Mouse (Mus musculus): ENCODE measurements around the gene Grm8. TPM values are rescaled to one million over a fixed set of nuclear protein-coding genes. Genes with fewer than 3 reads are reported as not detected.

Gene Grm8
- polyA plus RNA-seq, 1 experiment from 2014 or later: not detected

DNA sequence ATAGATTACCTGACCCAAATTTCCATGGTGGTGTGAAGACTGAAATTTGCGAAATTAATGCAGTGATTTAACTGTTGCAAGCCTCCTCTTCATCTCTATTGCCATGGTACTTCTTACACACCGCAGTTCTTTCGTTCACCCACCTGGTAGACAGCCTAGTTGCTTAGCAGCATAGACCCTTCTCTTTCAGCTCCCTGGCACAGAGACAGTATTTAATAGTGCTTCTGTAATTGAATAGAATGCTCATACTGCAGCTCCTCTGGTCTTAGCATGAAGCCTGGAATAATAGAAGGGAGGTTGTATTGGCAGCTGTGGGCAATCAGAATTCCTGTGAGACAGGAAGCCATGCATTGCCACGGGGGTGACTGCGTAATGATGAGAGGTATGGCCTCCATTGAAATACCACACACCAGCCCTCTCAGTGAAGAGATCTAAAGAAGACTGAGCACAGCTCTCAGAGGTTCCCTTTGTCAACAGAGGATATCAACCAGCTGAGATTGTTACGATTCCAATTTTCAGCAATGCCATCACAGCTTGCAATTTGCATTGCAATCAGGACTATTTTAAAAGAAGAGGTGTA, 178.6 kb downstream of the Grm8 start:
- H3K27ac ChIP-seq (replicated peaks): no peak overlapping the region
- 55% methylated on average over 6 of the region's 6 CpGs for WGBS (ENCODE audit: insufficient replicate concordance)

DNA sequence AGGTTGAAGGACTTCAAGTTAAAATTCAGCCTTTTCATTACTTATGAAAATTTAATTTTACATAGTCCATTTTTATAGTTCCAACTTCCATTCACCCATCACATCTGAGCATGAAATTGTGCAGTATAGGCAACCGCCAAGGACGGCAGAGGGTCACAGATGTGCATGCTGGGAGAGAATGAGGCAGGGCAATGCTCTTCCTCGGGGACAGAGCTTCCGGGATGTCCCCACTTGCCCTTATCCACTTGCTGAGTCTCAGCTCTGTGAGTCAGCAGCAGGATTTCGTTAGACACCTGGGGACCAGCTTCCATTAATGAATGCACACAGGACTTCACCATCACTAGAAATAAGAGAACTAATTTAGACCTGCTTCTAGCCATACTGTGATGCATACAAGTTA, 183.5 kb downstream of the Grm8 start:
- WGBS (ENCODE audit: insufficient replicate concordance): 63% methylated on average over 5 of the region's 5 CpGs
- no peak for ATAC-seq (ENCODE audit: insufficient read depth)

More for the DNA sequence above, 178.6 kb downstream of the Grm8 start:
- ATAC-seq (ENCODE audit: insufficient read depth): no peak
- Histone ChIP-seq H3K9me3 (replicated peaks) (no peaks in the 10 kb centered on the region), H3K9ac (no peak overlapping the region), H3K4me1 (replicated peaks) (no peaks in the 10 kb centered on the region), H3K4me3 (replicated peaks) (no peak overlapping the region), H3K27me3 (no peaks in the 10 kb centered on the region), H3K4me2 (no peak overlapping the region), H3K36me3 (replicated peaks) (no peaks in the 10 kb centered on the region)

DNA sequence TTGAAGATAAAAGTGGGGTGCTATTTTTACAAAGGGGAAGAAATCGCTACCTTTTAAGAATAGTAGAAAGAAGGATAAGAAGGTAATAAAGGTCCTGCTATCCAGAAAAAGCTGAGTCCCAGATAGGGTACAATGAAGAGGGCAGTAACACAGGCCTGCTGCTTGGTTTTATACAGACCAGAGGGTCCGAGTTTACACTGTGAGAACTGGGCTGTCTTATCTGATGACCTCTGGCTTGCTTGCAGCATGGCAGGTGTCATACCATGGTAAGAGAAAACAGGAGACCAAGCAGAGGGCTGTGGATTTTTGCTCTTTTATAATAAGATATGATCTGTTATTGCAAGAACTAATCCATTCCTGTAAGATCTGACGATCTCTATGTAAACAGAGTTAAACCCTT, 206.9 kb downstream of the Grm8 start:
- H3K4me2 ChIP-seq: no peak overlapping the region
- no peak overlapping the region for H3K4me3 ChIP-seq (replicated peaks)
- no peaks in the 10 kb centered on the region for H3K36me3 ChIP-seq (replicated peaks)
- ATAC-seq (ENCODE audit: insufficient read depth): no peak
- H3K27me3 ChIP-seq: no peaks in the 10 kb centered on the region
- no peak overlapping the region for H3K27ac ChIP-seq (replicated peaks)
- H3K4me1 ChIP-seq (replicated peaks): no peaks in the 10 kb centered on the region
- H3K9ac ChIP-seq: no peak overlapping the region
- 47% methylated on average over 3 of the region's 3 CpGs for WGBS (ENCODE audit: insufficient replicate concordance)
- no peaks in the 10 kb centered on the region for H3K9me3 ChIP-seq (replicated peaks)

More for the DNA sequence above, 183.5 kb downstream of the Grm8 start:
- no peaks in the 10 kb centered on the region for H3K9me3 ChIP-seq (replicated peaks)
- no peaks in the 10 kb centered on the region for H3K36me3 ChIP-seq (replicated peaks)
- H3K27ac ChIP-seq (replicated peaks): no peak overlapping the region
- no peak overlapping the region for H3K4me3 ChIP-seq (replicated peaks)
- H3K4me2 ChIP-seq: no peak overlapping the region
- no peaks in the 10 kb centered on the region for H3K27me3 ChIP-seq
- H3K4me1 ChIP-seq (replicated peaks): no peaks in the 10 kb centered on the region
- no peak overlapping the region for H3K9ac ChIP-seq

DNA sequence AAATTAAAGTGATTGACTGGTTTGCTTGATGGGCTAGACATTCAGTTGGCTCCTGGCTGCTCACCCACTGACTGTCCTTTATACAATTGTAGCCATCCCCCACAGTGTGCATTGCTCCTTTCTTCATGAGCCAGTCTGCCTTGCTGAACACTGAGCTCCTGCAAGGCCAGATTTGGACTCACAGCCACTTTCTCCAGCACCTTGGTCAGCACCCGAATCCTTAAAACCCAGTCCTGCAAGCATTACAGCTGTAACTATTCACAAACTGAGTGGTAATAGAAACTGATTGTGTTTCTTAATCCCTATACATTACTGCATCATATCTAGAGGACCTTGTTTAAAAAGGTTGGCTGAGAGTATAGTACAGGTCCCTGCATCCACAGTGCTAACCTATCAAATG, 221.7 kb downstream of the Grm8 start:
- Histone ChIP-seq H3K4me3 (replicated peaks) (no peak overlapping the region), H3K27ac (replicated peaks) (no peak overlapping the region), H3K4me1 (replicated peaks) (no peaks in the 10 kb centered on the region), H3K4me2 (no peak overlapping the region), H3K9me3 (replicated peaks) (no peaks in the 10 kb centered on the region), H3K27me3 (no peaks in the 10 kb centered on the region), H3K36me3 (replicated peaks) (no peaks in the 10 kb centered on the region), H3K9ac (no peak overlapping the region)
- ATAC-seq (ENCODE audit: insufficient read depth): no peak
- 51% methylated on average over 1 of the region's 1 CpGs for WGBS (ENCODE audit: insufficient replicate concordance)

DNA sequence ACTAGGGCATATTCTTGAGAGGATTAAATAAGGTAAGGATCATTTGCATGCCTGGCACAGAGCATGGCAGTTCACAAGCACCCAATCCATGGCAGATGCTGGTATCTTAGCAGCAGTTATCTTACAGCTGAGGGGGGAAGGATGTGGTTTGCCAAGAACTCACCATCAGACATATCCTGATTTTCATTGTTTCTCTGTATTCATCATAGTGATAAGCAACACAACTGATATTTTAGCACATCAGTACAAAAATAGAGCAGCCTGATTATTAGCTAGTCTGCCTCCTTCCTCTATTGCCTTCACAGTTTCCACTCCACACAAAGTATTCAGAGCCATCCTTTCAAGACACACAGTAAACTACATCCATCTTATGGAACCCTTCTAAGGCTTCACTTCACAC, 230.6 kb downstream of the Grm8 start:
- H3K36me3 ChIP-seq (replicated peaks): no peaks in the 10 kb centered on the region
- no peak overlapping the region for H3K4me2 ChIP-seq
- H3K27ac ChIP-seq (replicated peaks): no peak overlapping the region
- ATAC-seq (ENCODE audit: insufficient read depth): no peak
- no peak overlapping the region for H3K9ac ChIP-seq
- H3K4me3 ChIP-seq (replicated peaks): no peak overlapping the region
- no peaks in the 10 kb centered on the region for H3K9me3 ChIP-seq (replicated peaks)
- no peaks in the 10 kb centered on the region for H3K4me1 ChIP-seq (replicated peaks)
- no peaks in the 10 kb centered on the region for H3K27me3 ChIP-seq

DNA sequence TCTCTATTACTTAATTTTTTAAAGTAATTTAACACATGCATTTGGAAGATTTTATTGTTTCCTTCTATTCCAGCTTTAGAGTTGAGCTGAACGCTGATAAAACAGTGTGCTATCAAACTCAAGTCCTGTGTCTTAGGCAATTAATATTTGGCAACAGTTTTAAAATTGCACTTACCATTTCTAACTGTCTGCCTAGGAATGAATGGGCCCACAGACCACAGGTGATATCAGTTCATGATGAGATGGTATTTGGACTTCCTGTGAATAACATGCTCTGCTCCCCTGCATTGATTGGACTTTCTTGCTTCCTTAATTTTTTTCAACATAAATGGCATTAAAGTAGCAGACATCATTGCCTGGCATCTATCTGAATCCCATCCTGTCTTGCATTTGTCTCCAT, 232.8 kb downstream of the Grm8 start:
- Histone ChIP-seq H3K4me1 (replicated peaks) (no peaks in the 10 kb centered on the region), H3K9me3 (replicated peaks) (no peaks in the 10 kb centered on the region), H3K4me2 (no peak overlapping the region), H3K27ac (replicated peaks) (no peak overlapping the region), H3K9ac (no peak overlapping the region), H3K27me3 (no peaks in the 10 kb centered on the region), H3K4me3 (replicated peaks) (no peak overlapping the region), H3K36me3 (replicated peaks) (no peaks in the 10 kb centered on the region)
- 79% methylated on average over 1 of the region's 1 CpGs for WGBS (ENCODE audit: insufficient replicate concordance)
- no peak for ATAC-seq (ENCODE audit: insufficient read depth)

DNA sequence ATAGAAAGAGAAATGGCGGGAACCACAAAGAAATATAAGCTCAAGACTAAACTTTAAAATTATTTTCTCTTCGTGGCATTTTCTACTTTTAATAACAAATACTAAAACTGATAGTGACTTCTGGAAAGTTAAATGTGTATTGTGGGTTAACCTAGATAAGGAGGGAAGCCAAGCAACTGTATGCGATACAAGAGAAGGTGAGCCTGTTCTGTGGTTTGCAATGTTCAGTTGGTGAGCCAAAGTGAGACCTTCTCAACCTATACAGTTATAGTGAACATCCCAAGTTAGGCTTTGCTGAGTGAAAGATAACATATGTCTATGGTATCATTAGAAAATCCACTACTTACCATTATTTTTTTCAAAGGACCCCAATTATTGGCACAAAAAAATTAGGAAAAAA, 233.6 kb downstream of the Grm8 start:
- Histone ChIP-seq H3K27me3 (no peaks in the 10 kb centered on the region), H3K9me3 (replicated peaks) (no peaks in the 10 kb centered on the region), H3K27ac (replicated peaks) (no peak overlapping the region), H3K36me3 (replicated peaks) (no peaks in the 10 kb centered on the region), H3K4me3 (replicated peaks) (no peak overlapping the region), H3K9ac (no peak overlapping the region), H3K4me1 (replicated peaks) (no peaks in the 10 kb centered on the region), H3K4me2 (no peak overlapping the region)
- 41% methylated on average over 3 of the region's 3 CpGs for WGBS (ENCODE audit: insufficient replicate concordance)
- ATAC-seq (ENCODE audit: insufficient read depth): no peak

DNA sequence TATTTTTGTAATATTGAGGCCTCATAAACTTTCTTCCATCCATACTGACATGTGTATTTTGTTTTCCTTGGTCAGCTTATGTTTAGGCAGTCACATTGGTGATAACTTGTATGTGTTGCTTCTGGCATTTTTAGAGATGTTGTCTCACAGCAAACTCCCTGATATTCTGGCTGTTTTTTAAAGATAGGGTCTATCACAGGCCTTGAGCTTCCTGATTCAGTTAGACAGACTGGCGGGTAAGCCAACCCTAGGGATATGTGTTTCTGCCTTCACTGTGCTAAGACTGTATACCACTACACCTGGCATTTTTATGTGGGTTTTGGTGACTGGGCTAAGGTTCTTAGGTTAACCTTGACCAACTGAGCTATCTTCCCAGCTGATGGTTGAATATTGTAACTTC, 239.8 kb downstream of the Grm8 start:
- 26% methylated on average over 1 of the region's 1 CpGs for WGBS (ENCODE audit: insufficient replicate concordance)
- H3K4me1 ChIP-seq (replicated peaks): peaks cover 3% of the 10 kb centered on the region; the same call in 1 of the 2 replicates
- ATAC-seq (ENCODE audit: insufficient read depth): peak; percentile 72
- no peak overlapping the region for H3K4me2 ChIP-seq
- no peaks in the 10 kb centered on the region for H3K9me3 ChIP-seq (replicated peaks)
- H3K27ac ChIP-seq (replicated peaks): no peak overlapping the region
- H3K9ac ChIP-seq: no peak overlapping the region
- H3K36me3 ChIP-seq (replicated peaks): no peaks in the 10 kb centered on the region
- H3K4me3 ChIP-seq (replicated peaks): no peak overlapping the region
- H3K27me3 ChIP-seq: no peaks in the 10 kb centered on the region

DNA sequence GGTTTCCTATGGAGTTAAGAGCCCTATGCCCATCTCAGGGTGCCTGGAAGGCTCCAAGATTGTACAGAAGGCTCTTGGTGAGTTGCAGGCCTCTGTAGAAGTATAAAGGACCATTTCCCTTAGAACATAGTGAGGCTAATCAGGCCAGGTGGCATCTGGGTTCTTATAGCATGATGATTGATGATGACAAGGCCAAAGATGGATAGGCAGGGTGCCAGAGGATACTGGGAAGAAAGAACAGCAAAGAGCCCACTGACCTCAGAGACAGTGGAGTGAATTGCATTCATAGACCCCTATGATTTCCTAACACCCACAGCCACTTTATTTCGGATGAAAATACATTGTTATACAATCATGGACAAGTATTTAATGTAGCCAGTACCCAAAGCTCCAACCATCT, 242.1 kb downstream of the Grm8 start:
- Histone ChIP-seq H3K27ac (replicated peaks) (no peak overlapping the region), H3K36me3 (replicated peaks) (no peaks in the 10 kb centered on the region), H3K4me1 (replicated peaks) (peaks cover 12% of the 10 kb centered on the region), H3K9me3 (replicated peaks) (no peaks in the 10 kb centered on the region), H3K9ac (no peak overlapping the region), H3K4me2 (no peak overlapping the region), H3K27me3 (no peaks in the 10 kb centered on the region), H3K4me3 (replicated peaks) (no peak overlapping the region)
- 64% methylated on average over 1 of the region's 1 CpGs for WGBS (ENCODE audit: insufficient replicate concordance)
- no peak for ATAC-seq (ENCODE audit: insufficient read depth)

DNA sequence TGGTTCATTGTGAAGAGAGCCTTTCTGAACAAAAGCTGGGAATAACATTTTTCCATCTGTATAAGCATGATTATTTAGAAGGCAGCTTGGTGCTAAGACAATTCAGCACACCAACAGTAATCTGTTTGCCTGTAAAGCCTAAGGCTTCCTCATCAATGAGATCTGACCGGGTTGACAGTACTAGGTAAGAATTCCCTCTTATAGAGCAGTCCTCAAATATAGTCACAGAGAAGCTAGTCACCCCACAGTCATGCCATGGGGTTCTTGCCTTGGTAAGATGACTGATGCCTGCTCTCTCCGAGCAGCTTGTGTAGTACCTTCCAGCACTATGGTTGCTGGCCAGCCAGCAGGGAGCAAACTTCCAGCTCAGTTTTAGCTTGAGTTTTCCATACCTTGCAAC, 246.6 kb downstream of the Grm8 start:
- 58% methylated on average over 2 of the region's 2 CpGs for WGBS (ENCODE audit: insufficient replicate concordance)

DNA sequence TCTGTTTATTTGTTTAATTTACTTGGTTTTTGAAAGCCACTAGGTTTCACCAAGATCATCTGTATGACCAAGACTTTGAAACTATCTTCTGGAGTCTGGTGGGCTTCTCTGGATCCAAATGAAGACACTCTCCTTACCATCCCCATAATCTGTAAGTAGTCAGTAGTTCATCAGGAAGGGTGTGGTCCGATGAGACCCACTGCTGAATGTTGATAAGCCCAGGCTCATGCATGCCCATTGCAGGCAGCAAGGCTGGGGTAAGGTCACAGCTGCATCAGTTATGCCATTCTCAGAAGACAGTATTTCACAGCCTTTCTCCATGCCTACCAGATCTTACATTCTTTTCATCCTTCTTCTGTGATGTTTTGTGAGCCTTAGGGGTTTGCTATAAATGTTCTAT, 247.1 kb downstream of the Grm8 start:
- Histone ChIP-seq H3K4me1 (replicated peaks) (peaks cover 17% of the 10 kb centered on the region), H3K27me3 (no peaks in the 10 kb centered on the region), H3K36me3 (replicated peaks) (no peaks in the 10 kb centered on the region), H3K9me3 (replicated peaks) (no peaks in the 10 kb centered on the region), H3K27ac (replicated peaks) (peak overlapping the region; percentile 48), H3K4me2 (peak overlapping the region; percentile 36), H3K9ac (no peak overlapping the region), H3K4me3 (replicated peaks) (no peak overlapping the region)
- WGBS (ENCODE audit: insufficient replicate concordance): 16% methylated on average over 1 of the region's 1 CpGs
- ATAC-seq (ENCODE audit: insufficient read depth): peak; percentile 100

More for the DNA sequence above, 246.6 kb downstream of the Grm8 start:
- no peaks in the 10 kb centered on the region for H3K27me3 ChIP-seq
- peak; percentile 64 for ATAC-seq (ENCODE audit: insufficient read depth)
- no peaks in the 10 kb centered on the region for H3K36me3 ChIP-seq (replicated peaks)
- H3K27ac ChIP-seq (replicated peaks): 0 out of 2 replicates have a peak overlapping the region, but pooled peaks have one; percentile 48
- H3K9ac ChIP-seq: no peak overlapping the region
- H3K9me3 ChIP-seq (replicated peaks): no peaks in the 10 kb centered on the region
- H3K4me3 ChIP-seq (replicated peaks): no peak overlapping the region
- peaks cover 17% of the 10 kb centered on the region for H3K4me1 ChIP-seq (replicated peaks)
- peak overlapping the region; percentile 36; the same call in 1 of the 2 replicates for H3K4me2 ChIP-seq

DNA sequence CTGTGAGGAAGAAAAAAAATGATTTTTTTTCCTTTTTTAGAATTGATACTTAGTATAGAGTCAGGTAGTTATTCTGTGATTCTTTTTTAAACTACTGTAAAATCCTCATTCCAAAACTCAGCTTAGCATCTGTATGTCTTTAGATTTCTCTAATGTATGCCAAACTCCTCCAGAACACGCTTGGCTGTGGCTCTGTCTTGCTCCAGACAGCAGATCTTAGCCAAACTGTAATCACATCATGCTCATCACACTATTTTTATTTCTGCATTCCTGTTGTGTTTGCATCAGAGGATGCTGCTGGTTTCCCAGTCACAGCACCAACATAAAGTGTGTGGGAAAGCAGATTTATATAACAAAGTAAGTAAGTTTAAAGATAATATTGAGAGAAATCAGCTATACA, 249.2 kb downstream of the Grm8 start:
- H3K4me2 ChIP-seq: no peak overlapping the region
- H3K27ac ChIP-seq (replicated peaks): no peak overlapping the region
- no peaks in the 10 kb centered on the region for H3K9me3 ChIP-seq (replicated peaks)
- no peaks in the 10 kb centered on the region for H3K36me3 ChIP-seq (replicated peaks)
- 68% methylated on average over 1 of the region's 1 CpGs for WGBS (ENCODE audit: insufficient replicate concordance)
- H3K4me1 ChIP-seq (replicated peaks): peaks cover 17% of the 10 kb centered on the region
- H3K27me3 ChIP-seq: no peaks in the 10 kb centered on the region
- no peak for ATAC-seq (ENCODE audit: insufficient read depth)
- no peak overlapping the region for H3K9ac ChIP-seq
- no peak overlapping the region for H3K4me3 ChIP-seq (replicated peaks)

All from liver, embryonic 15.5 days (tissue).